In genomic region chr13:114855573-114856268, GRCm38 (mm10) we compare ENCODE assay signal across 9 mouse cellular contexts. TPM values are rescaled to one million over a fixed set of nuclear protein-coding genes. Genes with fewer than 3 reads are reported as not detected.
DNase-seq lines count a peak whose midpoint lies in the region; ATAC-seq and TF ChIP-seq lines count a peak whose summit lies in the region.
"Had no signal": no experiment of that assay in that cellular context is flagged by ENCODE, and none has a peak within 500 bp of the region (broad histone marks: within the 10 kb centered on the region; RNA-seq: fewer than 3 reads in every experiment).

No protein-coding gene starts in this region.

- peak overlapping the region; percentile 23; the same call in 1 of the 2 replicates for H3K4me2 ChIP-seq in kidney, postnatal 0 days (ENCODE audit: low read length)
- H3K4me2 ChIP-seq in liver, postnatal 0 days (ENCODE audit: low read depth, low read length): peak overlapping the region; percentile 15; the same call in 1 of the 2 replicates

- no peak overlapping the region for H3K9ac ChIP-seq in kidney, postnatal 0 days (ENCODE audit: low read depth, low read length)
- no peak overlapping the region for H3K9ac ChIP-seq in liver, postnatal 0 days (replicated peaks)

- no peak for TF ChIP-seq EP300 in liver, postnatal 0 days (IDR thresholded peaks at IDR 0.05; ENCODE audit: low read depth)

- no peaks in the 10 kb centered on the region for H3K4me1 ChIP-seq in kidney, postnatal 0 days (replicated peaks; ENCODE audit: insufficient read depth, low read length)
- peaks cover 5% of the 10 kb centered on the region; the same call in 1 of the 2 replicates for H3K4me1 ChIP-seq in heart, embryonic 10.5 days
- peaks cover 7% of the 10 kb centered on the region; the same call in 1 of the 2 replicates for H3K4me1 ChIP-seq in liver, postnatal 0 days (ENCODE audit: insufficient read depth)

- H3K9me3 ChIP-seq in kidney, postnatal 0 days (replicated peaks; ENCODE audit: low read length): no peaks in the 10 kb centered on the region
- H3K9me3 ChIP-seq in heart, embryonic 10.5 days: no peaks in the 10 kb centered on the region
- no peaks in the 10 kb centered on the region for H3K9me3 ChIP-seq in liver, postnatal 0 days (ENCODE audit: low read length)

- H3K36me3 ChIP-seq in kidney, postnatal 0 days (ENCODE audit: insufficient read depth, low read length): no peaks in the 10 kb centered on the region
- H3K36me3 ChIP-seq in heart, embryonic 10.5 days: no peaks in the 10 kb centered on the region
- no peaks in the 10 kb centered on the region for H3K36me3 ChIP-seq in liver, postnatal 0 days (replicated peaks; ENCODE audit: insufficient read depth, low read length)

- WGBS in kidney, postnatal 0 days: 32% methylated on average over 15 of the region's 15 CpGs
- WGBS in heart, embryonic 10.5 days: 25% methylated on average over 15 of the region's 15 CpGs
- 51% methylated on average over 15 of the region's 15 CpGs for WGBS in liver, postnatal 0 days (ENCODE audit: insufficient replicate concordance)

- no peak for DNase-seq in kidney, postnatal 0 days (ENCODE audit: low spot score)
- DNase-seq in kidney, adult 18-20 months: no peak
- peak; percentile 52 for DNase-seq in embryo, embryonic 10 days (ENCODE audit: low spot score)
- DNase-seq in heart, embryonic 10.5 days (ENCODE audit: low spot score): no peak
- DNase-seq in liver, postnatal 0 days: no peak
- no peak for DNase-seq in spleen, adult 18-20 months
- DNase-seq in left cerebral cortex, adult 9 months (ENCODE audit: low spot score in 2 of 2): no peak

- TF ChIP-seq CTCF in kidney, postnatal 0 days (IDR thresholded peaks at IDR 0.05; ENCODE audit: low read depth): no peak
- no peak for TF ChIP-seq CTCF in liver, postnatal 0 days (IDR thresholded peaks at IDR 0.05; ENCODE audit: low read depth)

- H3K27me3 ChIP-seq in kidney, postnatal 0 days (ENCODE audit: insufficient read depth, low read length): no peaks in the 10 kb centered on the region
- H3K27me3 ChIP-seq in heart, embryonic 10.5 days (ENCODE audit: insufficient read depth, poor library complexity, severe bottlenecking): no peaks in the 10 kb centered on the region
- no peaks in the 10 kb centered on the region for H3K27me3 ChIP-seq in liver, postnatal 0 days (ENCODE audit: insufficient read depth, low read length)
- H3K27me3 ChIP-seq: CH12.LX had no signal

- no peak for ATAC-seq in kidney, postnatal 0 days (replicated peaks; ENCODE audit: low FRiP score, low read depth)
- no peak for ATAC-seq in liver, postnatal 0 days
- no peak for ATAC-seq in megakaryocyte-erythroid progenitor cell, adult 5-6 weeks (replicated peaks; ENCODE audit: low FRiP score, low TSS enrichment, poor library complexity, severe bottlenecking)

- no peak overlapping the region for H3K27ac ChIP-seq in kidney, postnatal 0 days
- H3K27ac ChIP-seq in heart, embryonic 10.5 days: peak overlapping the region; percentile 32; the same call in 1 of the 2 replicates
- H3K27ac ChIP-seq in liver, postnatal 0 days (ENCODE audit: low read depth): no peak overlapping the region

- no peak overlapping the region for H3K4me3 ChIP-seq in kidney, postnatal 0 days (replicated peaks; ENCODE audit: low read depth, low read length)
- H3K4me3 ChIP-seq in heart, embryonic 10.5 days: peak overlapping the region; percentile 12; the same call in 1 of the 2 replicates
- no peak overlapping the region for H3K4me3 ChIP-seq in liver, postnatal 0 days (ENCODE audit: low read depth, low read length)

RNA-seq across cellular contexts. Expression of gene Mocs2, which starts 37.7 kb away (rescaled TPM):
- 116 and 120 TPM in 2 replicates for polyA plus RNA-seq in kidney, postnatal 0 days (2015; fragmentation: Nextera tagmentation; extraction: Ambion mirVana)
- polyA plus RNA-seq in heart, embryonic 10.5 days (2016; fragmentation: Nextera tagmentation; extraction: Ambion mirVana): 50.0 and 57.1 TPM in 2 replicates
- polyA plus RNA-seq in liver, postnatal 0 days (2015; fragmentation: Nextera tagmentation; extraction: Ambion mirVana): 178 and 181 TPM in 2 replicates
- 29.6 and 32.4 TPM in 2 replicates for total RNA-seq in megakaryocyte-erythroid progenitor cell, adult 5-6 weeks (2014; fragmentation: Nextera tagmentation)
- total RNA-seq in megakaryocyte-erythroid progenitor cell, adult 5-6 weeks (2017): 40.1 and 42.4 TPM in 2 replicates
